Mouse (Mus musculus) kidney, adult 18-20 months (tissue): ENCODE results near the gene Myo3b.

Experiments
- DNase-seq: peaks from one replicate; pipeline ENCODE4 v3.0.0; 2021

Myo3b gene

DNA sequence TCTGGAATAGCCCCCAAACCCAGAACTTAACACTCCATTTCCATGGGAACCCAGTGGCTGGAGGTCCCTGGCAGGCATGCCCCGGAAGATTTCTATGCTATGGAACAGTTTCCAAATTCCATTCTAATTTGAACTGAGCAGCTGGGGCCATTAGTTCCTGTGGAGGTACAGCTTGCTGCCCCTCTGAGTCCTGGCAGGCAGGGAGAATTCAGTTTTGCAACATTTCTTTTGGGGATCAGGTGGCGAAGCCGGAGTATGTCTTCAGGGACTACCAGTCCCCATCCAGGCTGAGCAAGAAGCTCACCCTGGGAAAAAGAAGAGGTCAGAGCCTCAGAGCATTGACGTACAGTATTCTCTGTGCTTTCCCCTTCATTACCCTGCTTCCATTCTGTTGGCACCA is 94.4 kb downstream of the Myo3b start:
- DNase-seq = no peak

GRCm38 (mm10) chr2:70137226-70137998 is 98.5 kb downstream of the Myo3b start:
- no peak for DNase-seq

- DNase-seq = no peak
These were observed 104.7 kb downstream of the Myo3b start for GRCm38 (mm10) chr2:70143543-70144188.

DNA sequence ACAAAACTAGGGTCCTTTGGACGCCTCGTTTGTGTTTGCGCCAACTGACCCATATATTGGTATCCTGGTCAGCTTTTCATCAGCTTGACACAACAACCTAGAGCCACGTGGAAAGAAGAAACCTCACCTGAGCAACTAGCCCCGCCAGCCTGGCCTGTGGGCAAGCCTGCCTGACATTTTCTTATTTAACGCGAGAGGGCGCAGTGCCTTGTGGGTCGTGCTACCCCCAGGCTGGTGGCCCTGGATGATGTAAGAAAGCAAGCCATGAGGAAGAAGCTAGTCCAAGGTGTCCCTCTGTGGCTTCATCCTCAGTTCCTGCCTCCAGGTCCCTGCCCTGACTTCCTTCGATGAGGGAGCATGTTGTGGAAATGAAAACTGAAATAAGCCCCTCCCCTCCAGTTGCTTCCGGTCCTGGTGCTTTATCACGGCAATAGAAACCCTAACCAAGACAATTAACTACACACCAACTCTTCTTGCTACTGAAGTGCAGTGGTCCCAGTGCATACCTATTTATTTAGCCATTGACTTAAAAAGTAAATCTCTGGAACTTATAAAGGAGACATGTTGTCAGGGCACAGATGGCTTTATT is 108.2 kb downstream of the Myo3b start:
- no peak for DNase-seq

DNA sequence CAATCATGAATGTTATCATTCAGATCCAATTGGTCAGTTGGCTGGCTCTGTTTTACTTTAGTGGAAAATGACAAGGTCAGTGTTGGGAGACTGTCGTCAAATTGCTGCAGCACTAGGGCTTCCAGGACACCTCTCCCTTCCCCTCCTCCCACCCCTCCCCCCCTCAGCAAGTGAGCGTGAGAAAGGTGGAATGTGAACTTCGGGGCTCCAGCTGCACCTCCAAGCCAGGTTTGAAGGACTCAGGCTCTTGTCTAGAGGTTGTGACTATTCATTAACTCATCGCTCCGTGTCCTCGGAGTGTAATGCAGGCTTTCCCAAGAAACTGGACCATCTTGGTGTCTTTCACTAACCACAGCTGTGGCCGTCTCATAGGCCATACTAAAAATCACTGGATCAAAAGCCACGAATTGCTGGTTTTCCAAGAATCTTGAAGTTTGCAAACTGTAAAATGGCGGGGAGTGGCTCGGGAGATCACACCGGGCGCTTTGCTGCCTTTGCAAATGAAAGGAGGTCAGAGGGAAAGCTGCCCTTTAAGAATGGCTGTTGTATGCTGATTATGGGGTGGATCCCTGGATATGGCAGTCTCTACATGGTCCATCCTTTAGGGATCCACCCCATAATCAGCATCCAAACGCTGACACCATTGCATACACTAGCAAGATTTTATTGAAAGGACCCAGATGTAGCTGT is 110.0 kb downstream of the Myo3b start:
- DNase-seq = no peak

DNA sequence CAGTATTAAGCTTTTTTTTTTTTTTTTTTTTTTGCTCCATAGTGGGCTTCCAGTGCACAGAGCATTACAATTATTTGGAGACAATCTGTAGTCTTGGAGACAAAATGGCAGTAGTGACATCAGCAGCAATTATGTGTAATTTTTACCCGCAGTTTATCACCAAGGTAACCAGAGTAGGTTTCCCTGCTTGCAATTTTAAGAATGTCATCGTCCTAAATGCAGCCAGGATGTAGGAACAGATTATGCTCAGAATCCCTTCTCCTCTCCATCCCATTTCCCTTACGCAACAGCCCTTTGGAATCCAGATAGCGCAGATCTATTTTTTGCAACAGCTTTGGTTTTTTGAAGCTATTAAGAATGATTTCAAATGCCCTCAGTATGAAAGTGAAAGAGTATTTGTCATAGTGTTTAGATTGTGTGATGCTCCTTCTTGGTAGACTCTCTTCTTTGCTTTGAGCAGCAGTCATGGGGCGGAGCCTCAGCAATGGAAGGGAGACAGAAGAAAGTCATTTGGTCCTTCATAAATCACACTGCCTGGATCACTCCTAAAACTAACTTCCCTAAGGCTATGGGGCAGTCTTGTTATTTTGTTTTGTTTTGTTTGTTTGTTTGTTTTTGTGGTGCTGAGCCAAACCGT is 111.6 kb downstream of the Myo3b start:
- no peak for DNase-seq

- no peak for DNase-seq
These were observed 113.0 kb downstream of the Myo3b start for GRCm38 (mm10) chr2:70151930-70152329.

GRCm38 (mm10) chr2:70155226-70155836 is 116.4 kb downstream of the Myo3b start:
- DNase-seq = no peak

GRCm38 (mm10) chr2:70159543-70159942 is 120.6 kb downstream of the Myo3b start:
- no peak for DNase-seq

DNA sequence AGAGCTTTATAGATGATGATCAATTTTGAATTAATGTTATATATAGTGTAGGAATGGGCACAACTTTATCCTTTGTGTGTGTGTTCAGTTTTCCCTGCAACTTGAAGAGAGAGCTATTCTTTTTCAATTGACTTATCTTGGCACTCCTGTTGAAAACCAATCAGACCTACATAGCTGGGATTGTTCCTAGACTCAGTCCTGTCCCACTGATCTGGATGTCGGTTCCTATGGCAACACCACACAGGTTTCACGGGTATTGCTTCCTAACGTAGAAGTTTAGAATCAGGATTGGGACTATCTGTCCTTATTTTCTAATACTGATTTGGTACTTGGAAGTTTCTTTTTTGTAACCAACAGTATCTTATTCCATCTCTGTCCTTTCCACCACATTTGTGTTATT is 127.3 kb downstream of the Myo3b start:
- no peak for DNase-seq

DNA sequence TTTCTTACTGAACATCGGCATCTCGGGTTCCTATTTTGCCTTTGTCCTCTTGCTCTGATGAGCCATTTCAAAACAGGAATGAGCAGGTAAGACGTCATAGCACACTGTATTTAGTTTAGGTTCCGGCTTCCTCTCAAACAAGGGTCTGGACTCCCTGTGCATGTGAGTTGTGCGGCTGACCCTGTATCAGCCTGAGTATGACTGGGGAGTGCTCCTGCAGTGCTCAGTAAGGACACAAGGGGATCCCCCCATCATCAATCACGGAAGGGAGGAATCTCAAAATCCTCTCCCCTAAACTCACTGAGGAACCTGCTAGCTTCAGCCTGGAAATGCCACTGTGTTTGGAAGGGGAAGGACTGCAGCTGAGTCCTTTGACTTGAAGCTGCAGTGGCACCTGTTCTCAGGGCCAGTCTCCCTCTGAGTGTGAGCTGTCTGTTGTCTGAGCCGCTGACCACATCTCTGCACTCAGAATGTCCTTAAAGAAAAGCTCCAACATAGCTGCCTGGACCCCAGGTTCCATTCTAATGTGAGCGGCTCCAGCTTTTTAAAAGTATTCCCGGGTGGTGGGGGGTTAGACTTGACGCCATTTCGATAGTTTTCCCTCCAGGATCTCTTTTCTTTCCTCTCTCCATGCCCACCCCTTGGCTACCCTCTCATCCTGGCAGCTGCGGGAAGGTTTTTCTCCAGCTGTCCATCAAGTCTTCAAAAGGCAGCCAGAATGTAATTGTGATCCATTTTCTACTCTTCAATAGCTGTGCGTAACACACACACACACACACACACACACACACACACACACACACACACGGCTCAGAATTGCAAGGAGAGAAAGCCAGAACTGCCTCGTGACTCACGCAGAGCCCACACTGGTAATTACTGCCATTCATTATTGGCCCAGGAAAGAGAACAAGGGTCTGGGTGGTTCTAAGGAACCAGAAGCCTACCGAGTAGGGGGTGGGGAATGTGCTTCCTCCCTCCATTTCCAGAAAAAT is 129.3 kb downstream of the Myo3b start:
- no peak for DNase-seq

DNA sequence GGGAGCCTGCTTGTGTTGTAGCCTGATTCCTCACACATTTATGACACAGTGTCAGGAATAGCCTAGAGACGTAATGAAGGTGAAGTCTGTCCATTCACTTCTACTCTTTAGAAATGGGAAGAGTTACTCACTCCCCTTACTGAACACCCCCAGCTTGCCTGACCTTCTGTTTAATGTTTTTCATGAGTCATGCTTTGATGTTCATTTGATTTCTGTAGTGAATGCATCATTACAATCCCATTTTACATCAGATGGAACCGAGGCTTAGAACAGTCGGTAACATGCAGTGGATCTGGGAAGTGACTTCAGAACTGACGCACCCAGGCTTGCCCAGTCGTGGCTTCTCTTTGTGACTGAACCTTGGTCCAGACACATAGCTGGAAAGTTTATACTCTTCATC is 131.5 kb downstream of the Myo3b start:
- no peak for DNase-seq

- no peak for DNase-seq
These were observed 138.1 kb downstream of the Myo3b start for GRCm38 (mm10) chr2:70176823-70177708.

GRCm38 (mm10) chr2:70177709-70178030 is 138.7 kb downstream of the Myo3b start:
- no peak for DNase-seq

DNA sequence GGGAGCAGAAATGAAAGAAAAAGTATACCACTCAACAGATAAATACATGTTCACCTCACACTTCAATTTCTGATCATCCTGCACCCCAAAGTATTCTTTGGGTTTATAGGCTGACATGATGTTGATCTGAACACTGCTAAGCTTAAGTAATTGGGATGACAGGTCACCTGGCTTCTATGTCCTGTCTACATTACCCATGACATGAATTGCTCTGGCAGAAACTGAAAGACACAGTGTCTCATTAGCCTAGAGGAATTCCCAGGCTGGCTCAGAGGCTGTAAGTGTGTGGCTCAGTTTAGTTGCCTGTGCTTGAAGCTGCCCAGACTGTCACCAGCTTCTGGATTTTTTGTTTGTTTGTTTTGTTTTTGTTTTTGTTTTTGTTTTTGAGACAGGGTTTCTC is 139.3 kb downstream of the Myo3b start:
- no peak for DNase-seq

DNA sequence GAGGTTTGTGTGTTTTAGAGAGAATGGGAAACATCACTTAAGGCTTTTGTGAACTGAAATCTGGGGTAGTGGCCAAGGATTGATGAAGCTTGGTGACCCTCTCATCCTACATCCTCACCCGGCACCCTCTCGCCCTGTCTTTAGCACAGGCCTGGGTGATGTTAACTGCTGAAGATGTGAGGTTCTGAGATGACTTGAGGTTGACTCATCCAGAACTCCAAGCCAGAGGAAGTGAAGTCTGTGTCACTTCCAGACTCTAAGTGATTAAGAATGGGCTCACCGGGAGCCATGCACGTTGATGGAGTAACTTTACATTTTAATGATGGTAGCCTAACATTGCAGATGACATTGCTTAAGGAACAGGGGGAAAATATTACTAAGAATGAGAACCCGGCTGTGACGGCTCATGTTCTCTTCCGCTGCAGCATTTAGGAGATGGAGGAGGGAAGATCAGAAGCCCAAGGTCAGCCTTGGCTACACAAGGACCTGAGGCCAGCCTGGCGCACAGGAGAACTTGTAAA is 143.3 kb downstream of the Myo3b start:
- no peak for DNase-seq

DNA sequence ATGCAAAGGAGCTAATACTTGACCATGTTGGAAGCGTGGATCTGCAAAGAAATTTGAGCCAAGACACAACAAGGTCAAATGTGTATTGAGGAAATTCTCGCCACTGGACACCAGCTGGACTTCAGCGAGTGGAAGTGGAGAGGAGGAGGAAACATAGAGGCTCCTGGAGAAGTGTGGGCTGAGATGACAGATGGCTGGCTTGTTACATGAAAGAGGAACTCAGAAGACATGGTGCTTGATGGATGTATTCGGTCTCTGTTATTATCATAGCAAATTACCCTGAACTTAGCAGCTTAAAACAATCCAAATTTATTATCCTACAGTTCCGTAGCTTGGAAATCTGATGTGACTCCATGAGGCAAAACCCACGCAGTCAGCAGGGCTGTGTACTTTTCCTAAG is 148.1 kb downstream of the Myo3b start:
- no peak for DNase-seq

DNA sequence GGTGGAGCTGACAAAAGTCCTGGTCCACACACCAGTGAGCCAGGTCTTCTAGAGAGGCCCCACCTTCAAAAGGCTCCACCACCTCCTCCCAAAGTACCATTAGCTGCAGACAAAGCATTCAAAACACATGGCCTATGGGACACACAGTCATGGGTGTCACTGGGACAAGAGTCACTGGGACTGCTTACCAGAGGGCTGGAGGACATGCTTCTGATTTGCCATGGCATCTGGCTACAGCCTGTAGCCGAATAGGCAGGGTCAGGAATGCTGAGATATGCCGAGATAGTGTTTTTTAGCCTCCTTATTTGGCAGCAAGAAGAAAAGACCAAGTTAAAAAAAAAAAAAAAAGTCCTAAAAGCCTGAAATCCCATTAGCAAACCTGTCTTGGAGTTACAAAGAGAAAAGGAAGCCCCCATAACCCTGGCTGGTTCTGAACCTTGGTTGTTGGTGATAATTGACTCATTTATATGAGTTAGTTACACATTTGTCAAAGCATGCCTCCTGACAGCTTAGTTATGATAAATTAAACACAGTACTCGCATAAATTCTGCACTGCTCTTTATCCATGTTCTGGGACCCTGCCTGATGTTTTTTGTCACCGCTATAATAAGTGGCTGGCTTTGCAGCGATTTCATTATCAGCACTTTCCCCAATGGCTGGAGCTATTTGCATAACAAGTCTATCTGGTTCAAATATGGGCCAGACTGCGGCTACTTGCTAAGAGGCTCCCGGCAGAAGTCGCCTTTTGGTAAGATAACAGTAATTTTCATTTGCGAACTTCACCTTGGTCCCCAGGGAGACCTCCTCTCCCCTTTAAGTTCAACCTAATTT is 156.7 kb downstream of the Myo3b start:
- DNase-seq = no peak

- no peak for DNase-seq
These were observed 163.1 kb downstream of the Myo3b start for GRCm38 (mm10) chr2:70201796-70202555.
